Mouse (Mus musculus) kidney, embryonic 14.5 days (tissue): Measurements from ENCODE around the gene Fkbp15. TPM values are rescaled to one million over a fixed set of nuclear protein-coding genes. Genes with fewer than 3 reads are reported as not detected.

Experiments
- ATAC-seq: fragments of 200-750 bp; cut with Nextera tagmentation; 2 replicates; pipeline ENCODE4 v1.8.0; 2017; ENCODE audit warnings: moderate number of reproducible peaks, mild to moderate bottlenecking, moderate TSS enrichment, moderate library complexity; ENCODE audit not compliant: low FRiP score, low TSS enrichment
- H3K27ac ChIP-seq: fragments of 300-500 bp; sonication (generic); 2 replicates; pipeline ENCODE4 v1.5.1; 2014; ENCODE audit warnings: low read depth, mild to moderate bottlenecking, low read length, moderate library complexity, mixed read lengths
- H3K27me3 ChIP-seq: fragments of 300-500 bp; sonication (generic); 2 replicates; pipeline ENCODE4 v1.6.1; 2014; ENCODE audit warnings: mild to moderate bottlenecking, low read length; ENCODE audit not compliant: control insufficient read depth, insufficient read depth
- H3K36me3 ChIP-seq: fragments of 300-500 bp; sonication (generic); 2 replicates; pipeline ENCODE4 v1.6.1; 2014; ENCODE audit warnings: low read length, mixed read lengths; ENCODE audit not compliant: control insufficient read depth, insufficient read depth
- H3K4me1 ChIP-seq: fragments of 300-500 bp; sonication (generic); 2 replicates; pipeline ENCODE4 v1.6.1; 2014; ENCODE audit warnings: low read length, mixed read lengths; ENCODE audit not compliant: control insufficient read depth, insufficient read depth
- H3K4me2 ChIP-seq: fragments of 300-500 bp; sonication (generic); replicated peaks from 2 replicates; pipeline ENCODE4 v1.6.1; 2014; ENCODE audit warnings: low read depth, mild to moderate bottlenecking, low read length
- H3K4me3 ChIP-seq: fragments of 300-500 bp; sonication (generic); 2 replicates; pipeline ENCODE4 v1.5.1; 2014; ENCODE audit warnings: mild to moderate bottlenecking, low read length
- H3K9ac ChIP-seq: fragments of 300-500 bp; sonication (generic); 2 replicates; pipeline ENCODE4 v1.6.1; 2014; ENCODE audit warnings: low read depth, mild to moderate bottlenecking, low read length, moderate library complexity
- H3K9me3 ChIP-seq: fragments of 300-500 bp; sonication (generic); 2 replicates; pipeline ENCODE4 v1.6.1; 2016; ENCODE audit warnings: low read length; ENCODE audit not compliant: control insufficient read depth
- WGBS: fragments of 180-500 bp; shearing (Covaris S2); extraction: QIAGEN DNeasy Blood & Tissue Kit; methylation state at CpG from one replicate; pipeline ENCODE4 v1.1.7; 2014; 5-methylcytosine and 5-hydroxymethylcytosine counted together
- polyA plus RNA-seq: library from polyadenylated mRNA; unstranded; fragments of >200 nt; fragmentation: Nextera tagmentation; extraction: Ambion mirVana; gene quantifications from 2 replicates; pipeline ENCODE4 v1.2.1, GENCODE M21; 2014

Gene Fkbp15
- polyA plus RNA-seq, 1 experiment from 2014 or later: 25.2 TPM

GRCm38 (mm10) chr4:62393459-62393858 is 33.1 kb upstream of the Fkbp15 start:
- WGBS: 74% methylated on average over 6 of the region's 6 CpGs
- no peaks in the 10 kb centered on the region for H3K4me1 ChIP-seq
- H3K9me3 ChIP-seq: no peaks in the 10 kb centered on the region
- H3K27ac ChIP-seq: no peak overlapping the region
- no peak overlapping the region for H3K4me3 ChIP-seq
- no peak overlapping the region for H3K9ac ChIP-seq
- H3K27me3 ChIP-seq: no peaks in the 10 kb centered on the region
- no peak overlapping the region for H3K4me2 ChIP-seq
- H3K36me3 ChIP-seq: peaks cover 70% of the 10 kb centered on the region
- ATAC-seq: no peak

GRCm38 (mm10) chr4:62391892-62392291 is 31.5 kb upstream of the Fkbp15 start:
- WGBS: 85% methylated on average over 7 of the region's 7 CpGs
- no peak for ATAC-seq
- Histone ChIP-seq H3K4me3 (no peak overlapping the region), H3K36me3 (peaks cover 59% of the 10 kb centered on the region), H3K4me2 (no peak overlapping the region), H3K9ac (no peak overlapping the region), H3K27me3 (no peaks in the 10 kb centered on the region), H3K4me1 (no peaks in the 10 kb centered on the region), H3K9me3 (no peaks in the 10 kb centered on the region), H3K27ac (no peak overlapping the region)

GRCm38 (mm10) chr4:62389592-62390512 is 29.5 kb upstream of the Fkbp15 start:
- no peak for ATAC-seq
- no peaks in the 10 kb centered on the region for H3K9me3 ChIP-seq
- no peak overlapping the region for H3K4me2 ChIP-seq
- H3K27me3 ChIP-seq: no peaks in the 10 kb centered on the region
- H3K4me3 ChIP-seq: no peak overlapping the region
- H3K36me3 ChIP-seq: peaks cover 45% of the 10 kb centered on the region
- WGBS: 78% methylated on average over 5 of the region's 5 CpGs
- no peak overlapping the region for H3K27ac ChIP-seq
- no peaks in the 10 kb centered on the region for H3K4me1 ChIP-seq
- no peak overlapping the region for H3K9ac ChIP-seq

DNA sequence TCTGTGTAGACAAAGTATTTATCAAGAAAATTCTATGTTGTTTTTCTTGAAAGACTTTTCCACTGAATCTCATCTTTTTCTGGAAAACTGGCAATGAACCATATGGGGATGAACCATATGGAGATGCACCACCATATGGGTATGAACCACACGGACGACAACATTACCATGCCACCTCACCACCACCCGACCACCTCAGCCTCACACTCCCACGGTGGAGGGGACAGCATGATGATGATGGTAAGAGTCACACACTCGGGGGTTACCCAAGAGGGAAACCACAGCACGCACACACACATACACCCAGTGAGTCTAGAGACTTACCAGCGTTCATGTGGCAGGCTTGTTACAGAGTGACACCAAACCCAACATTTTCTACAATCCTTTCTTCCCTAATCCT is 25.1 kb upstream of the Fkbp15 start:
- Histone ChIP-seq H3K4me1 (no peaks in the 10 kb centered on the region), H3K4me2 (no peak overlapping the region), H3K36me3 (peaks cover 26% of the 10 kb centered on the region; the same call in 1 of the 2 replicates), H3K9ac (no peak overlapping the region), H3K9me3 (no peaks in the 10 kb centered on the region), H3K27me3 (no peaks in the 10 kb centered on the region), H3K4me3 (no peak overlapping the region), H3K27ac (no peak overlapping the region)
- ATAC-seq: no peak
- WGBS: 89% methylated on average over 7 of the region's 7 CpGs

- Histone ChIP-seq H3K27me3 (no peaks in the 10 kb centered on the region), H3K4me3 (no peak overlapping the region), H3K36me3 (peaks cover 16% of the 10 kb centered on the region; the same call in 1 of the 2 replicates), H3K4me1 (no peaks in the 10 kb centered on the region), H3K9ac (no peak overlapping the region), H3K9me3 (no peaks in the 10 kb centered on the region), H3K4me2 (no peak overlapping the region), H3K27ac (no peak overlapping the region)
- 81% methylated on average over 1 of the region's 1 CpGs for WGBS
- ATAC-seq: no peak
These were observed 23.8 kb upstream of the Fkbp15 start for GRCm38 (mm10) chr4:62384159-62384558.

DNA sequence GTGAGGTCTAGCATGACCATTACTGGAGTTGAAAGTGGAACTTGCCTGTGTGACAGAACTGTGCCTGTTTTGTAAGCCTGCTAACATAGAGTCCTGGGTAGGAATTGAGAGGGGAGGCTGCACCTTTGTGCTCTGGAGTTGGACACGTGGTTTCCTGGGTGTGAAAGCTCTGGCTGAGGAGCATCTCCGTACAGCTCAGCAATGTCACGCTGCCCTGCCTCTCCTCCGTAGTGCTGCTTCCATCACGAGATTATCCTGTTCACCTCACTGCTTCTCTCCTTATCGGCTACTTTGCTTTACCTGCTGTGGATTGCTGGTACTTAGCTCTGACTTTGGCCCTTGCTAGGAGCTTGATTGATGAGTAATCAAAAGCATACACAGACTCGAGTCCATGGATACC is 23.4 kb upstream of the Fkbp15 start:
- Histone ChIP-seq H3K36me3 (peaks cover 12% of the 10 kb centered on the region; the same call in 1 of the 2 replicates), H3K9me3 (no peaks in the 10 kb centered on the region), H3K9ac (no peak overlapping the region), H3K27ac (no peak overlapping the region), H3K27me3 (no peaks in the 10 kb centered on the region), H3K4me2 (no peak overlapping the region), H3K4me1 (no peaks in the 10 kb centered on the region), H3K4me3 (no peak overlapping the region)
- ATAC-seq: no peak
- WGBS: 82% methylated on average over 7 of the region's 7 CpGs

GRCm38 (mm10) chr4:62383207-62383606 is 22.9 kb upstream of the Fkbp15 start:
- Histone ChIP-seq H3K9ac (no peak overlapping the region), H3K4me1 (no peaks in the 10 kb centered on the region), H3K27ac (no peak overlapping the region), H3K9me3 (no peaks in the 10 kb centered on the region), H3K27me3 (no peaks in the 10 kb centered on the region), H3K4me3 (no peak overlapping the region), H3K36me3 (peaks cover 8% of the 10 kb centered on the region; the same call in 1 of the 2 replicates), H3K4me2 (no peak overlapping the region)
- no peak for ATAC-seq
- 94% methylated on average over 6 of the region's 6 CpGs for WGBS

- Histone ChIP-seq H3K27ac (no peak overlapping the region), H3K4me2 (no peak overlapping the region), H3K27me3 (no peaks in the 10 kb centered on the region), H3K36me3 (no peaks in the 10 kb centered on the region), H3K9me3 (no peaks in the 10 kb centered on the region), H3K4me3 (no peak overlapping the region), H3K9ac (no peak overlapping the region), H3K4me1 (no peaks in the 10 kb centered on the region)
- no peak for ATAC-seq
- WGBS: 83% methylated on average over 9 of the region's 9 CpGs
These were observed 19.5 kb upstream of the Fkbp15 start for GRCm38 (mm10) chr4:62379724-62380381.

- Histone ChIP-seq H3K36me3 (no peaks in the 10 kb centered on the region), H3K4me3 (no peak overlapping the region), H3K27me3 (no peaks in the 10 kb centered on the region), H3K9ac (no peak overlapping the region), H3K27ac (no peak overlapping the region), H3K9me3 (no peaks in the 10 kb centered on the region), H3K4me2 (no peak overlapping the region), H3K4me1 (no peaks in the 10 kb centered on the region)
- WGBS: 91% methylated on average over 2 of the region's 2 CpGs
- ATAC-seq: no peak
These were observed 15.8 kb upstream of the Fkbp15 start for GRCm38 (mm10) chr4:62376123-62376522.
